Mouse (Mus musculus) mouse embryonic stem cell (cell line): ENCODE data around the gene Fam169a.
"Not testable (repeated sequence)": the region's sequence is repeated elsewhere in the genome, so short reads cannot be mapped to it uniquely, and the experiment has no call there.

Experiments used
- in situ Hi-C, 2 experiments: fragments of 300-500 bp; cut with MboI; formaldehyde crosslinking; loops; 1 replicate in 1 of 2; 3 replicates in 1 of 2; pipeline ENCODE4 v1.14.3; 2019 to 2020; ENCODE audit warnings: low sequenced_read_pairs in 2 of 2, low pct_unique_long_range_greater_than_20kb in 1 of 2, mixed read lengths in 1 of 2; ENCODE audit not compliant: unreplicated experiment in 1 of 2

The Fam169a gene

GRCm38 (mm10) chr13:97070931-97071625, 4.0 kb downstream of the Fam169a start:
- in situ Hi-C loops = no loop called here

GRCm38 (mm10) chr13:97071626-97072241, 4.6 kb downstream of the Fam169a start:
- in situ Hi-C loops = no loop called here

- in situ Hi-C loops = no loop called here
Observed at GRCm38 (mm10) chr13:97073497-97073896, 6.4 kb downstream of the Fam169a start.

- in situ Hi-C loops = no loop called here
Observed at GRCm38 (mm10) chr13:97077556-97077955, 10.5 kb downstream of the Fam169a start.

GRCm38 (mm10) chr13:97080201-97080600, 13.1 kb downstream of the Fam169a start:
- in situ Hi-C loops = no loop called here

GRCm38 (mm10) chr13:97080615-97081014, 13.5 kb downstream of the Fam169a start:
- in situ Hi-C loops = no loop called here

- in situ Hi-C loops = no loop called here
Observed at GRCm38 (mm10) chr13:97082432-97082831, 15.3 kb downstream of the Fam169a start.

GRCm38 (mm10) chr13:97086316-97086715, 19.2 kb downstream of the Fam169a start:
- in situ Hi-C loops = no loop called here

- in situ Hi-C loops = no loop called here
Observed at GRCm38 (mm10) chr13:97087421-97087820, 20.3 kb downstream of the Fam169a start.

- in situ Hi-C loops = no loop called here
Observed at GRCm38 (mm10) chr13:97088183-97088582, 21.1 kb downstream of the Fam169a start.

GRCm38 (mm10) chr13:97095726-97096125, 28.6 kb downstream of the Fam169a start:
- in situ Hi-C loops = no loop called here

GRCm38 (mm10) chr13:97099187-97099852, 32.2 kb downstream of the Fam169a start, which contains the start of gene Gm6169:
TSS of gene Gm6169 (minus strand) at chr13:97099237.
- in situ Hi-C loops = no loop called here

- in situ Hi-C loops = loop anchor here in 1 of 2 experiments (25.0 kb wide), 1 partner anchor 443 kb away; the partner anchor contains the start of gene Hmgcr
Observed at GRCm38 (mm10) chr13:97104996-97105395, 37.9 kb downstream of the Fam169a start.

GRCm38 (mm10) chr13:97107721-97108120, 40.6 kb downstream of the Fam169a start:
- in situ Hi-C loops = loop anchor here in 1 of 2 experiments (25.0 kb wide), 1 partner anchor 445 kb away; the partner anchor contains the start of gene Hmgcr

GRCm38 (mm10) chr13:97109046-97109445, 42.0 kb downstream of the Fam169a start:
- in situ Hi-C loops = loop anchor here in 1 of 2 experiments (25.0 kb wide), 1 partner anchor 447 kb away; the partner anchor contains the start of gene Hmgcr

GRCm38 (mm10) chr13:97121341-97121740, 54.3 kb downstream of the Fam169a start:
- in situ Hi-C loops = loop anchor here in 1 of 2 experiments (25.0 kb wide), 1 partner anchor 459 kb away; the partner anchor contains the start of gene Hmgcr

- in situ Hi-C loops = not testable (repeated sequence)
Observed at GRCm38 (mm10) chr13:97129654-97130053, 62.6 kb downstream of the Fam169a start.

- in situ Hi-C loops = not testable (repeated sequence)
Observed at GRCm38 (mm10) chr13:97130413-97130812, 63.3 kb downstream of the Fam169a start.
